Mouse (Mus musculus): Measurements from ENCODE around the gene Trpm6. TPM values are rescaled to one million over a fixed set of nuclear protein-coding genes. Genes with fewer than 3 reads are reported as not detected.
A peak's percentile ranks its signal among the peaks of the same experiment; 100 is the strongest.
"Not testable (repeated sequence)": the region's sequence is repeated elsewhere in the genome, so short reads cannot be mapped to it uniquely, and the experiment has no call there.

Trpm6 gene
- total RNA-seq (2014; fragmentation: Nextera tagmentation), result not detected in 2 replicates
- 0.05 and 0.23 TPM in 2 replicates for total RNA-seq (2017)
- polyA plus RNA-seq (2012), result not detected in 2 replicates

DNA sequence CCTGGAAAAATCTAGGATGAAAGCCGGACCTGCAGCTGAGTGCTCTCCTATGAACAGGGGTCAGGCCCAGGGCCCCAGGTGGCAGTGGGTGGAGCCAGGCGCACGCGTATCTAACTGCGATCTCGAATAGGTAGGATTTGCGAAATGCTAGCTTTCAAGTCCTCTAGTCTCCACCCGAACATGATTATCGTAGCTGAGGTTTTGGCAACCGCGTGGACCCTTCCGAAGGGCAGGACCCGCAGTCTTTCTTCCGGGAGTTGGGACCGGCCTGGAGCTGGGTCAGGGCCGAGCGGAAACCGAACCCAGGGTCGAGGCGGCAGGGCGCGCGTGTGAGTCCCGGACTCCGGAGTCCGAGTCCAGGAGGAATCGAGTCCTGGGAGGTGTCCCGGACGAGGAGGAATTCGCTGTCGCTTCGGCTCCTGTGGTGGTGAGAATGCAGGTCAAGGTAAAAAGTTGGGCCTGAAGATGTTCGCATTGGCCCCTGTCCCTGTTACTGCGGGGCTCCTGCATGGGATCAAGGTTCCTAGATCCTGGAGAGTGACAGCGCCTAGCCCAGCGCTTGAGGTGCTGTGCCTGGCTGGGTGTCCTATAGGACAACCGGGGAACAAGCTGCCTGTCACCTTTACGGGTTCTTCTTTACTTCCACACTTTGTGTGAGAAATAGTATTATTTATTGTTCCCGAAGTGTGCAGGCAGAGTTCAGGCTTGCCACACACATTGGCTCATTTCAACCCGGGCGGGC, at the start of gene Trpm6:
Gene Trpm6 (plus strand): TSS at position 386 of the 742 bp plus-strand sequence.
- ATAC-seq (ENCODE audit: extremely low read depth, insufficient number of reproducible peaks, low FRiP score, poor library complexity, severe bottlenecking) (no peak), DNase-seq (ENCODE audit: low spot score) (no peak)
- no peaks in the 10 kb centered on the region for H3K36me3 ChIP-seq (replicated peaks)
- H3K4me3 ChIP-seq (ENCODE audit: low read depth, low read length), result no peak within 1 kb of the TSS
- peaks cover 9% of the 10 kb centered on the region for H3K27me3 ChIP-seq (ENCODE audit: insufficient read depth, low read length)
- H3K4me1 ChIP-seq (ENCODE audit: insufficient read depth, low read depth, low read length), result no peaks in the 10 kb centered on the region
- no peaks in the 10 kb centered on the region for H3K9me3 ChIP-seq (replicated peaks)
- TF ChIP-seq GATA1 (IDR thresholded peaks at IDR 0.05; ENCODE audit: borderline replicate concordance, low read length) (no peak), TAL1 (conservative IDR thresholded peaks at IDR 0.05; ENCODE audit: low read depth, low read length) (no peak), GATA2 (IDR thresholded peaks at IDR 0.05; ENCODE audit: borderline replicate concordance, low read depth, low read length) (no peak), CTCF (IDR thresholded peaks at IDR 0.05; ENCODE audit: low read depth, low read length) (no peak), POLR2AphosphoS5 (IDR thresholded peaks at IDR 0.05; ENCODE audit: insufficient replicate concordance, low read depth, low read length) (no peak)

DNA sequence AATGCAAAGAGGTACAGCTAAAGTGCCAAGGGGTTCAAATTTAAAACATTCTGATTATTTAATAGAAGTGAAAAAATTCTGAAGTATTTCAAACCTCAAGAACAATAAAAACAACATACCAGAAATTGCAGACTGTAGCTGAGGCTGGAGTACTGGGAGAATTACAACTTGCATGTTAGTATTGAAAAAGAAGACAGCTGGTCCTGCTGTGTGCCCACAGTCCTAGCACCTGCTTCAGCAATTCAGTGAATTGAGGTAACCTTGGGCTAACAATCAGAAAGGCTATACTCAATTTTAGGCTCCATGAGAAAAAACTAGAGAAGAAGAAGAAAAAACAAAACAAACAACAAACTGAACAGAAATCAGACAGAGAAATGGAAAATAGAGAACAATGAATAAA, 41.7 kb upstream of the Trpm6 start:
- H3K4me1 ChIP-seq (ENCODE audit: insufficient read depth, low read depth, low read length), result peaks cover 11% of the 10 kb centered on the region
- DNase-seq (ENCODE audit: low spot score) (no peak), ATAC-seq (ENCODE audit: extremely low read depth, insufficient number of reproducible peaks, low FRiP score, poor library complexity, severe bottlenecking) (no peak)
- no peaks in the 10 kb centered on the region for H3K27me3 ChIP-seq (ENCODE audit: insufficient read depth, low read length)
- H3K4me3 ChIP-seq (ENCODE audit: low read depth, low read length), result no peak overlapping the region
- H3K36me3 ChIP-seq (replicated peaks), result peaks cover 20% of the 10 kb centered on the region
- no peaks in the 10 kb centered on the region for H3K9me3 ChIP-seq (replicated peaks)
- TF ChIP-seq TAL1 (conservative IDR thresholded peaks at IDR 0.05; ENCODE audit: low read depth, low read length) (no peak), CTCF (IDR thresholded peaks at IDR 0.05; ENCODE audit: low read depth, low read length) (no peak), GATA2 (IDR thresholded peaks at IDR 0.05; ENCODE audit: borderline replicate concordance, low read depth, low read length) (no peak)

DNA sequence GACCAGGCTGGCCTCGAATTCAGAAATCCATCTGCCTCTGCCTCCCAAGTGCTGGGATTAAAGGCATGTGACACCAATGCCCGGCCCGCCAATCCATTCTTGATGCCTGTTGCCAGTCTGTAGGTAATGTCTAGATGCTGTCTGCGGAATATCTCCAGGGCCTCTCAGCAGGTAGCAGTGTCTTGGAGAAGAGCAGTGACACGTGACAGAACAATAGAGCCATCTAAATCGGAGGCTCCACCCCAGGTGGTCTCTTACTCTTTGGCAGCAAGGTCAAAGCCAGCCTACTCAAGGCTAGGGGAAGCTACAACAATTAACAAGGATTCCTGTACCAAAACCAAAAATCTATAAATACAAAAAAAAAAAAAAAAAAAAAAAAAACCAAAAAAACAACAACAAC, 38.9 kb upstream of the Trpm6 start:
- DNase-seq (ENCODE audit: low spot score) (no peak), ATAC-seq (ENCODE audit: extremely low read depth, insufficient number of reproducible peaks, low FRiP score, poor library complexity, severe bottlenecking) (no peak)
- Histone ChIP-seq H3K36me3 (replicated peaks) (peaks cover 32% of the 10 kb centered on the region), H3K27me3 (ENCODE audit: insufficient read depth, low read length) (no peaks in the 10 kb centered on the region), H3K4me3 (ENCODE audit: low read depth, low read length) (no peak overlapping the region), H3K9me3 (replicated peaks) (no peaks in the 10 kb centered on the region), H3K4me1 (ENCODE audit: insufficient read depth, low read depth, low read length) (peaks cover 31% of the 10 kb centered on the region)
- TF ChIP-seq GATA1 (IDR thresholded peaks at IDR 0.05; ENCODE audit: borderline replicate concordance, low read length) (no peak), POLR2AphosphoS5 (IDR thresholded peaks at IDR 0.05; ENCODE audit: insufficient replicate concordance, low read depth, low read length) (no peak), CTCF (IDR thresholded peaks at IDR 0.05; ENCODE audit: low read depth, low read length) (no peak), TAL1 (conservative IDR thresholded peaks at IDR 0.05; ENCODE audit: low read depth, low read length) (no peak), GATA2 (IDR thresholded peaks at IDR 0.05; ENCODE audit: borderline replicate concordance, low read depth, low read length) (no peak)

DNA sequence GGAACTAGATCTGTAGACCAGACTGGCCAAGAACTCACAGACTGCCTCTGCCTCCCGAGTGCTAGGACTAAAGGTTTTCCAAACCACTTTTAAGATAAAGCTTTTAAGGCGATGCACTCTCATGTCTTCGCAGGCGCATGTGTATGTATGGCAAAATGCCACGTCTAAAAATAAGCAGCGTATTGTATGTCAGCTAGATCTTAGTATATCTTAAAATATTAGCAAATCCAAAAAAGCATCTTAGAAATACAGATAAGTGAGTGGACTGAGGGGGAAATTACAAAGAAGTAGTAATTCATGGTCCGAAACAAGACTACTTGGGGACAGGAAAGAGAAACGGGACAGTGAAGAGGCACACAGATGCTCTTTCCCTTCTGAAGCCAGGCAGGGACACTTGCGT, 38.2 kb upstream of the Trpm6 start:
- no peak for DNase-seq (ENCODE audit: low spot score)
- Histone ChIP-seq H3K36me3 (replicated peaks) (peaks cover 29% of the 10 kb centered on the region), H3K4me1 (ENCODE audit: insufficient read depth, low read depth, low read length) (peaks cover 32% of the 10 kb centered on the region), H3K9me3 (replicated peaks) (no peaks in the 10 kb centered on the region), H3K4me3 (ENCODE audit: low read depth, low read length) (no peak overlapping the region; the same call in 1 of the 2 replicates), H3K27me3 (ENCODE audit: insufficient read depth, low read length) (no peaks in the 10 kb centered on the region)
- ATAC-seq (ENCODE audit: extremely low read depth, insufficient number of reproducible peaks, low FRiP score, poor library complexity, severe bottlenecking), result no peak
- TF ChIP-seq CTCF (IDR thresholded peaks at IDR 0.05; ENCODE audit: low read depth, low read length) (no peak), POLR2AphosphoS5 (IDR thresholded peaks at IDR 0.05; ENCODE audit: insufficient replicate concordance, low read depth, low read length) (no peak), GATA1 (IDR thresholded peaks at IDR 0.05; ENCODE audit: borderline replicate concordance, low read length) (no peak), TAL1 (conservative IDR thresholded peaks at IDR 0.05; ENCODE audit: low read depth, low read length) (no peak), GATA2 (IDR thresholded peaks at IDR 0.05; ENCODE audit: borderline replicate concordance, low read depth, low read length) (no peak)

DNA sequence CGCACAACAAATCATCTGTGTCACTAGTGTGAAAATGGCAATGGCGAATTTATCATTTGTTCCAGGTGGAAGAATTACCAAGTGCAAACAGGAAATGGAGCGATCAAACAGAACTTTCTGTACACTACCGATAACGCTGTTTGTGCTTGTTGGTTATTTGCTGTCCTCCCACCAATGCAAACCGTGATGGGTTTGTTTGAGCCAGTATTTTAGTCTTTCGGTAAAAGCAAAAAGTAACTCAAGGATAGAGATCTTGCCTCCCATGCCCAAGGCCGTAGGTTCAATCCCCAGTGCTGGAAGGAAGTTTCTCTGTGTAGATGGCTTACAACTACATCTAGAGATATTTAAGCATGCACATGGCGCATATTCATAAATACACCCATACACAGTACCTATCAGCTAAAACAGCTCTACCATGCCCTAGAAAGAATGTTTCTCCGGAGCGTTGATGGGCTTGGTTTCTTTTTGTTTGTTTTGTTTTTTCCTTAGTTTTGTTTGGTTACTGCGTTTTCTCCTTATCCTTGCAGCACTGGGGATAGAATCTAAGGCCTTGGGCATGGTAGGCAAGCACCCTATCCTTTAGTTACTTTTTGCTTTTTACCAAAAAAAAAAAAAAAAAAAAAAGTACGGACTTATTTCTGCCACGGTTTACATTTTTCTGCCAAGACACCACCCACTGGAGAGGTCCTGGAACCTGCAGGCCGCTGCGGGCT, 37.5 kb upstream of the Trpm6 start:
- no peak for DNase-seq (ENCODE audit: low spot score)
- Histone ChIP-seq H3K9me3 (replicated peaks) (no peaks in the 10 kb centered on the region), H3K36me3 (replicated peaks) (peaks cover 33% of the 10 kb centered on the region), H3K27me3 (ENCODE audit: insufficient read depth, low read length) (no peaks in the 10 kb centered on the region), H3K4me3 (ENCODE audit: low read depth, low read length) (peak overlapping the region; percentile 97), H3K4me1 (ENCODE audit: insufficient read depth, low read depth, low read length) (peaks cover 37% of the 10 kb centered on the region)
- no peak for ATAC-seq (ENCODE audit: extremely low read depth, insufficient number of reproducible peaks, low FRiP score, poor library complexity, severe bottlenecking)
- TF ChIP-seq GATA2 (IDR thresholded peaks at IDR 0.05; ENCODE audit: borderline replicate concordance, low read depth, low read length) (no peak), POLR2AphosphoS5 (IDR thresholded peaks at IDR 0.05; ENCODE audit: insufficient replicate concordance, low read depth, low read length) (no peak), TAL1 (conservative IDR thresholded peaks at IDR 0.05; ENCODE audit: low read depth, low read length) (no peak), GATA1 (IDR thresholded peaks at IDR 0.05; ENCODE audit: borderline replicate concordance, low read length) (no peak), CTCF (IDR thresholded peaks at IDR 0.05; ENCODE audit: low read depth, low read length) (no peak)

DNA sequence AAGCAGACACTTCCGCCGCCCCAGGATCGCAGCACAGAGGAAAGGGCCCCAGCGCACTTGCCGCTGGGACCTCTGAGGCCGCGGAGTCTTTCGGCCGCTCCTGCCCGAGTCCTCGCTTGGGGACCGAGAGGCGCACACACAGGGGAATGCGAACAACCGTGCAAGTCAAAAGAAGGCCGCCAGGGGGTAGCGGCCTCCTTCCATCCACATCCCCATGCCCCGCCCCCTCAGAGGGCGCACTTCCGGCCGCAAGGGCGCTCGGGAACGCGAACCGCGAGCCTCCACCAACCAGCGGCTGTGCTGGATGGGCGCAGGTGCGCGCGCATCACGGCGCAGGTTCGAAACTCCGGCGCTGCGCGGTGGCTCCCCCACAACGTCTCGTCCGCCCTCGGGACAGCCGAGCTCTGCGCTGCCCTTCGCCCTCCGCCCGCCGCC, 36.9 kb upstream of the Trpm6 start, which contains the start of gene D030056L22Rik:
Gene D030056L22Rik (plus strand): TSS at position 328 of the 435 bp plus-strand sequence.
- H3K4me3 ChIP-seq (ENCODE audit: low read depth, low read length), result peak within 1 kb of the TSS; percentile 97
- TF ChIP-seq GATA1 (IDR thresholded peaks at IDR 0.05; ENCODE audit: borderline replicate concordance, low read length) (no peak), CTCF (IDR thresholded peaks at IDR 0.05; ENCODE audit: low read depth, low read length) (0 out of 2 replicates have a peak, but pooled peaks have one; percentile 20), POLR2AphosphoS5 (IDR thresholded peaks at IDR 0.05; ENCODE audit: insufficient replicate concordance, low read depth, low read length) (no peak), TAL1 (conservative IDR thresholded peaks at IDR 0.05; ENCODE audit: low read depth, low read length) (no peak)
- DNase-seq (ENCODE audit: low spot score) (peak; percentile 91), ATAC-seq (ENCODE audit: extremely low read depth, insufficient number of reproducible peaks, low FRiP score, poor library complexity, severe bottlenecking) (peak; percentile 90)
- H3K4me1 ChIP-seq (ENCODE audit: insufficient read depth, low read depth, low read length), result peaks cover 37% of the 10 kb centered on the region
- H3K9me3 ChIP-seq (replicated peaks), result no peaks in the 10 kb centered on the region
- no peaks in the 10 kb centered on the region for H3K27me3 ChIP-seq (ENCODE audit: insufficient read depth, low read length)
- peaks cover 29% of the 10 kb centered on the region for H3K36me3 ChIP-seq (replicated peaks)

DNA sequence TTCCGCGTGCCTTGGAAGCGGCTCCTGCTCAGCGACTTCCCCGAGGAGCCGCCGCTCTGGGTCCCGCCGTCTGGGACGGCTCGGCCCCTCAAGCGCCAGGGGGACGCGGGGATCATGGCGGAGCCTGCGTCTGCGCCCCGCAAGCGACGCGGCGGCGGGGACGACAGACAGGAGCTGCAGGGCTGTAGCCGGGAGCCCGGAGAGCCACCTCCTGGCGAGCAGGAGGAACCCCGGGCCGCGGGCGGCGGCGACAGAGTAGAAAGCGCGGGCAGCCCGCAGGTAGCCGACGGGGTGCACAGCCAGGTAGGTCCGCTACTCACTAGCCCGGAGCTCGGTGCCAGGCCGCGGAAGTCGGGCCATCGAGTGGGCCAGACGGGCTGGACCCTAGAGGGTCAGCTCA, 36.4 kb upstream of the Trpm6 start:
- Histone ChIP-seq H3K4me1 (ENCODE audit: insufficient read depth, low read depth, low read length) (peaks cover 37% of the 10 kb centered on the region), H3K4me3 (ENCODE audit: low read depth, low read length) (peak overlapping the region; percentile 97), H3K36me3 (replicated peaks) (peaks cover 31% of the 10 kb centered on the region)
- not testable (repeated sequence) for H3K27me3 ChIP-seq (ENCODE audit: insufficient read depth, low read length); H3K9me3 ChIP-seq (replicated peaks); ATAC-seq (ENCODE audit: extremely low read depth, insufficient number of reproducible peaks, low FRiP score, poor library complexity, severe bottlenecking)
- DNase-seq (ENCODE audit: low spot score), result peak; percentile 50
